Mouse (Mus musculus) lung, embryonic 14.5 days (tissue): ENCODE measurements at regions not wholly inside any gene's neighbourhood (a gene's known extent, or its start where the extent isn't known, plus 50 kb on each side); places are given as distances from the start of the nearest gene placed in this dataset.

Experiments used
- ATAC-seq: fragments of 200-750 bp; cut with Nextera tagmentation; 2 replicates; pipeline ENCODE4 v1.8.0; 2017; ENCODE audit warnings: mild to moderate bottlenecking, moderate TSS enrichment, moderate library complexity; ENCODE audit not compliant: insufficient read depth
- DNase-seq: peaks from one replicate; pipeline ENCODE4 v3.0.0-alpha.2; 2015
- H3K27ac ChIP-seq: fragments of 300-500 bp; sonication (generic); 2 replicates; pipeline ENCODE4 v1.5.1; 2014; ENCODE audit warnings: low read depth, mild to moderate bottlenecking, moderate library complexity
- H3K27me3 ChIP-seq: fragments of 300-500 bp; sonication (generic); 2 replicates; pipeline ENCODE4 v1.6.1; 2014; ENCODE audit warnings: low read length, control low read depth; ENCODE audit not compliant: insufficient read depth
- H3K36me3 ChIP-seq: fragments of 300-500 bp; sonication (generic); 2 replicates; pipeline ENCODE4 v1.6.1; 2014; ENCODE audit warnings: control low read depth; ENCODE audit not compliant: insufficient read depth
- H3K4me1 ChIP-seq: fragments of 300-500 bp; sonication (generic); 2 replicates; pipeline ENCODE4 v1.6.1; 2014; ENCODE audit warnings: antibody characterized with exemption, control low read depth; ENCODE audit not compliant: insufficient read depth
- H3K4me2 ChIP-seq: fragments of 300-500 bp; sonication (generic); 2 replicates; pipeline ENCODE4 v1.6.1; 2014; ENCODE audit warnings: mild to moderate bottlenecking
- H3K4me3 ChIP-seq: fragments of 300-500 bp; sonication (generic); 2 replicates; pipeline ENCODE4 v1.5.1; 2014; ENCODE audit warnings: low read depth, low read length
- H3K9ac ChIP-seq: fragments of 300-500 bp; sonication (generic); 2 replicates; pipeline ENCODE4 v1.6.1; 2014
- H3K9me3 ChIP-seq: fragments of 300-500 bp; sonication (generic); 2 replicates; pipeline ENCODE4 v1.6.1; 2016; ENCODE audit warnings: low read depth, low read length, control low read depth
- CTCF ChIP-seq: IDR thresholded peaks from 2 replicates; pipeline ENCODE4 v1.5.1; 2016; ENCODE audit warnings: antibody characterized with exemption, low read depth
- WGBS: fragments of 180-500 bp; shearing (Covaris S2); extraction: QIAGEN DNeasy Blood & Tissue Kit; methylation state at CpG from one replicate; pipeline ENCODE4 v1.1.7; 2014; 5-methylcytosine and 5-hydroxymethylcytosine counted together

DNA sequence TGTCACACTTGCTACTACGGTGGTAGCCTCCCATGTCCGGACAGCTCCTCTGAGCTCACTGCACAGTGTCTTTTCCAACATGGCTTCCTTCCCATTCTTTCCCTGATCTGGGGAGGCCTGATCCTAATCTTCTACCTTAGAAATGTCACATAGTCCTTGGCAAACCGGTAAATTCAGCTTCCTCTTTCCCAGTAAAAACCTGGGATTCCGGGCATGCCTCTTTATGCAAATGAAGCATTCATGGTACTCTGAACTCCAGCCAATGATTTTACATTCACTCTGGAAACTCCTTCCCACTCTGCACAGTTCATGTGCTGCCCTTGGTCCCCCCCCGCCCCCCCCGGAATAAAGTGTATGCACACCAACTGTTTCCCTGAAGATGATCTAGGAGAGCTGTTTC, 134.6 kb upstream of the Zfp217 start:
- Histone ChIP-seq H3K27ac (no peak overlapping the region), H3K4me1 (peaks cover 9% of the 10 kb centered on the region; the same call in 1 of the 2 replicates), H3K27me3 (no peaks in the 10 kb centered on the region), H3K9ac (no peak overlapping the region), H3K4me3 (no peak overlapping the region), H3K36me3 (no peaks in the 10 kb centered on the region), H3K4me2 (no peak overlapping the region), H3K9me3 (no peaks in the 10 kb centered on the region)
- 61% methylated on average over 6 of the region's 6 CpGs for WGBS
- DNase-seq (no peak), ATAC-seq (no peak)
- no peak for TF ChIP-seq CTCF

DNA sequence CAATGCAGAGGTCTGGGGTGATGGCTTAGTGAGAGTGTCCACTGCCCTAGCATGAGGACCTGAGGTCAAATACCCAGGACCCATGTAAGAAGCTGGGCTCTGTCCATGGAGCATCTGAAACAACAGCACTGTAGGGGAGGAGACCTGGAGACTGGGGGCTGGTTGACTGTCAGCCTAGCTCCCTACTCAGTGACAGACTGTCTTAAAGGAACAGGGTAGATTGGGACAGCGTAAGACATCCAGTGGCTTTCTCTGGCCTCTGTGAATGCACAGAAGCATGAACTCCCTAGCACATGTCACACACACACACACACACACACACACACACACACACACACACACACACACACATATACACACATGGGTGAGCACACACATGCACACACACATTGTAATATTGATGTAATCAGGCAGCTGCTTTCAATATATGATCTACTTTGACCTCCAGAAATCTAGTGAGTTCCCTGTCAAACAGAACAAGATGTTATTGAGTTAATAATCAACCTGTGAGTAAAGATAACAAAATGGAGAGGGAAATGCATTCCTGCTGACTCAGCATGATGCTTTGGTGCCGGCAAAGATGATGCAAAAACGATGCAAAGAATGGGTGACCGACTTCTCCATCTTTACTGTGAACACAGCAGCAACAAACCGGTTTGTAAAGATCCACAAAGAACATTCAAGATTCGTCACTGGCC, 133.6 kb upstream of the Zfp217 start:
- Histone ChIP-seq H3K27me3 (no peaks in the 10 kb centered on the region), H3K9ac (no peak overlapping the region), H3K4me1 (peaks cover 4% of the 10 kb centered on the region; the same call in 1 of the 2 replicates), H3K27ac (no peak overlapping the region), H3K4me3 (no peak overlapping the region), H3K9me3 (no peaks in the 10 kb centered on the region), H3K4me2 (no peak overlapping the region), H3K36me3 (no peaks in the 10 kb centered on the region)
- no peak for TF ChIP-seq CTCF
- ATAC-seq (no peak), DNase-seq (no peak)
- 73% methylated on average over 6 of the region's 6 CpGs for WGBS

- 55% methylated on average over 6 of the region's 6 CpGs for WGBS
- H3K4me1 ChIP-seq = no peaks in the 10 kb centered on the region
- no peaks in the 10 kb centered on the region for H3K27me3 ChIP-seq
- no peak overlapping the region for H3K9ac ChIP-seq
- H3K36me3 ChIP-seq = no peaks in the 10 kb centered on the region
- peak; percentile 57 for TF ChIP-seq CTCF
- no peak for ATAC-seq
- H3K27ac ChIP-seq = no peak overlapping the region
- DNase-seq = peak; percentile 65
- no peaks in the 10 kb centered on the region for H3K9me3 ChIP-seq
- no peak overlapping the region for H3K4me2 ChIP-seq
- no peak overlapping the region for H3K4me3 ChIP-seq
These were observed 132.8 kb upstream of the Zfp217 start for GRCm38 (mm10) chr2:170280733-170281132.

DNA sequence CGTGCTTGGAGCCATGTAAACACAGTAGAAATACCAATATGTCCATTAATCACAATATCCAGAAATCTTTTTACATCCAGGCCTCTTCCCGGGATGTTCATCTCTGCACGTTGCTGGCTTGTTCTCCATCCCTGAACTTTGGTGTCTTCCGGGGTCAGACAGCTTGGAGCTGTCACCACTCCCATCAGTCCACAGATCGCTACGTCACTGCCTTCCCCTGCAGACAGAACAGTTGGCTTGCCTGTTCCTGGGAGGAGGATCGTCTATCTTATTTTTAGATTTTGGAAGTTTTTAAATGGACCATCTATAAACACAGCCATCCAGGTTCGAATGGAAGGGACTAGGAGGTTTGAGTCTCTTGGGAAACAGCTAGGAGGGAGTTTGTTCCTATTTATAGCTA, 130.0 kb upstream of the Zfp217 start:
- ATAC-seq = peak; percentile 39; the same call in 1 of the 2 replicates

GRCm38 (mm10) chr2:170277182-170277767, 129.4 kb upstream of the Zfp217 start:
- Histone ChIP-seq H3K4me3 (no peak overlapping the region), H3K9me3 (no peaks in the 10 kb centered on the region), H3K27me3 (no peaks in the 10 kb centered on the region), H3K9ac (no peak overlapping the region), H3K4me1 (no peaks in the 10 kb centered on the region), H3K36me3 (no peaks in the 10 kb centered on the region), H3K4me2 (no peak overlapping the region), H3K27ac (no peak overlapping the region)
- 64% methylated on average over 18 of the region's 18 CpGs for WGBS
- no peak for ATAC-seq
- DNase-seq = no peak
- TF ChIP-seq CTCF = no peak

More for the DNA sequence above, 130.0 kb upstream of the Zfp217 start:
- Histone ChIP-seq H3K27ac (no peak overlapping the region), H3K4me1 (no peaks in the 10 kb centered on the region), H3K4me2 (no peak overlapping the region), H3K36me3 (no peaks in the 10 kb centered on the region), H3K9me3 (no peaks in the 10 kb centered on the region), H3K4me3 (no peak overlapping the region), H3K27me3 (no peaks in the 10 kb centered on the region), H3K9ac (no peak overlapping the region)
- TF ChIP-seq CTCF = no peak
- peak; percentile 55 for DNase-seq
- 20% methylated on average over 8 of the region's 8 CpGs for WGBS

DNA sequence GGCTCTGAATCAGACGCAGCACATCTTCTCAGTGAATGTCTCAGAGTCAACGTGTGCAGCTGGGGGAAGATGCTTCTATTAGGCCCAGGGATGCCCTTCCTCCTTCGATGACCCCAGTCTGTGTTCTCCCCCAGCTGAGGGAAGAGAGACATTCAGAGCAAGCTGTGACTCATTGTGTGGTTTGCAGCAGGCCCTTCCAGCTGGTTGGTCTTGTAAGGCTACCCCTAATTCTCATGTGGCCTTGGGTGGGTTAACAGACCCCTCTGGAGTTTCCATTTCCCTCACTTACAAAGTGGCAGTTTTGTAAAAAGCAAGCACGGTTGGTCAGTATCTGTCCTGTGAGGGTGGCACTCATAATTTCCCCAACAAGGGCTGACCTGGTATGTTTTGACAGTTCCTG, 127.8 kb upstream of the Zfp217 start:
- TF ChIP-seq CTCF = no peak
- WGBS = 84% methylated on average over 4 of the region's 4 CpGs
- no peaks in the 10 kb centered on the region for H3K36me3 ChIP-seq

DNA sequence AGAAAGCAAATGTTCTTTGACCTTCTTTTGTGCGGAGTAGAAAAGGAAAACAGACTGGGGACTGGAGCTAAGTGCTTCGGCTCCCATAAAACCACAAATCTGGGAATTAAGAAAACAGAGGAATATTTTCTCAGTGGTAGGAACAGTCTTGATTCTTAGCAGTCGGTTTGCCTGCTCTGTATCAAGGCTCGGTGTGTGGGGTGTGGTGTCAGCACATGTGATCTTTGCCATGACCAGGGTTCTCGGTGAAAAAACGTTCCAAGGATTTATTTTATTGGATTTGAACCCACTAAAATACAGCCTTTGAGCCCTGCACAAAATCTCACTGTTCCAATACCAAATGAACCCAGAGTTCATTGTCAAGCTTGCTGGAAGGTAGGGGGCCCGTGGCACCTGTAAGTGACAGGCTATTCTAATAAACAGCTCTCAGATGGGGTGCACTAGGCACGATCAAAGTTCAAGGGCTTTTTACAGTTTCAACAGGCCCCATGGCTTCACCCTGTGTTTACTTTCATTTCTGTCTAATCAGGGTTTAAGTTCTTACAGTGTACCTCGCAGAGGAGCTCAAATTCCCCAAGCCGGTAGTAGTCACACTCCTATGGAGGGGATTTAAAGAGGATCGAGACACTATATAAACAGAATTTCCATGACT, 122.1 kb upstream of the Zfp217 start:
- DNase-seq (peak; percentile 17), ATAC-seq (no peak)
- no peaks in the 10 kb centered on the region; the same call in 1 of the 2 replicates for H3K9me3 ChIP-seq
- H3K27ac ChIP-seq = 0 out of 2 replicates have a peak overlapping the region, but pooled peaks have one; percentile 30
- peaks cover 13% of the 10 kb centered on the region for H3K4me1 ChIP-seq
- H3K27me3 ChIP-seq = no peaks in the 10 kb centered on the region
- H3K4me3 ChIP-seq = no peak overlapping the region
- H3K4me2 ChIP-seq = 0 out of 2 replicates have a peak overlapping the region, but pooled peaks have one; percentile 15
- no peak for TF ChIP-seq CTCF
- 45% methylated on average over 11 of the region's 11 CpGs for WGBS
- no peak overlapping the region for H3K9ac ChIP-seq
- H3K36me3 ChIP-seq = no peaks in the 10 kb centered on the region

More for the DNA sequence above, 127.8 kb upstream of the Zfp217 start:
- Histone ChIP-seq H3K9ac (no peak overlapping the region), H3K27ac (no peak overlapping the region), H3K4me2 (no peak overlapping the region), H3K9me3 (no peaks in the 10 kb centered on the region; the same call in 1 of the 2 replicates), H3K4me1 (no peaks in the 10 kb centered on the region), H3K4me3 (no peak overlapping the region), H3K27me3 (no peaks in the 10 kb centered on the region)
- ATAC-seq = no peak
- DNase-seq = no peak
